Mouse (Mus musculus): ENCODE results near the gene Nt5c3. TPM values are rescaled to one million over a fixed set of nuclear protein-coding genes. Genes with fewer than 3 reads are reported as not detected.

The Nt5c3 gene
- polyA plus RNA-seq, 1 experiment = 7.4 TPM

GRCm38 (mm10) chr6:56854803-56855202 lies 68.9 kb downstream of the Nt5c3 start:
- Histone ChIP-seq H3K27me3 (ENCODE audit: control insufficient read depth, insufficient read depth, low read length) (no peaks in the 10 kb centered on the region), H3K4me3 (ENCODE audit: control insufficient read depth, low read depth, low read length) (no peak overlapping the region), H3K4me1 (ENCODE audit: control insufficient read depth, insufficient read depth, low read length) (no peaks in the 10 kb centered on the region), H3K27ac (ENCODE audit: control insufficient read depth, insufficient read depth, low read depth, low read length) (no peak overlapping the region), H3K36me3 (ENCODE audit: control insufficient read depth, insufficient read depth, low read length) (no peaks in the 10 kb centered on the region)
- no peak for TF ChIP-seq POLR2A (IDR thresholded peaks at IDR 0.05; ENCODE audit: control insufficient read depth, low read depth, low read length)
- TF ChIP-seq CTCF (IDR thresholded peaks at IDR 0.05; ENCODE audit: control insufficient read depth, insufficient read depth, insufficient replicate concordance, low read depth, low read length) = no peak

DNA sequence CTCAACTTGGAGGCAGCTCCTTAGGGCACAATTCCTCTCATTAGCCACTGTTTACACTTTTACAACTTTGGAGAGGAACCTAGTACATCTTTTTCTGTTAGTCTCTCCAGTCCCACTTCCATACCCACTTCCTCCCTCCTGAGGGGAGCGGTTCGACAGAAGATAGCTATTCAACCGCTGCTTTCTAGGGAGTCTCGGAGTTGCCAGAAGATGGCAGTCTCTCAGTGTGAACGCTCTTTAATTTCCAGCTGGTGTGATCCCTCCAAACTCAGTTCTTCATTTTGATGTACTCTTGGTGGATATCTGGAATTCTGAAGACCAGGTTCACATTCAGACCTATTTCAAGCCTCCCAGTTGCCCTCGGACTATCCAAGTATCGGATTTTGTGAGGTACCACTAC lies 73.4 kb downstream of the Nt5c3 start:
- H3K27me3 ChIP-seq (ENCODE audit: control insufficient read depth, insufficient read depth, low read length) = no peaks in the 10 kb centered on the region
- TF ChIP-seq CTCF (IDR thresholded peaks at IDR 0.05; ENCODE audit: control insufficient read depth, insufficient read depth, insufficient replicate concordance, low read depth, low read length) (no peak), POLR2A (IDR thresholded peaks at IDR 0.05; ENCODE audit: control insufficient read depth, low read depth, low read length) (no peak)
- H3K36me3 ChIP-seq (ENCODE audit: control insufficient read depth, insufficient read depth, low read length) = no peaks in the 10 kb centered on the region
- H3K4me3 ChIP-seq (ENCODE audit: control insufficient read depth, low read depth, low read length) = no peak overlapping the region
- H3K27ac ChIP-seq (ENCODE audit: control insufficient read depth, insufficient read depth, low read depth, low read length) = no peak overlapping the region
- no peaks in the 10 kb centered on the region; the same call in 1 of the 2 replicates for H3K4me1 ChIP-seq (ENCODE audit: control insufficient read depth, insufficient read depth, low read length)

DNA sequence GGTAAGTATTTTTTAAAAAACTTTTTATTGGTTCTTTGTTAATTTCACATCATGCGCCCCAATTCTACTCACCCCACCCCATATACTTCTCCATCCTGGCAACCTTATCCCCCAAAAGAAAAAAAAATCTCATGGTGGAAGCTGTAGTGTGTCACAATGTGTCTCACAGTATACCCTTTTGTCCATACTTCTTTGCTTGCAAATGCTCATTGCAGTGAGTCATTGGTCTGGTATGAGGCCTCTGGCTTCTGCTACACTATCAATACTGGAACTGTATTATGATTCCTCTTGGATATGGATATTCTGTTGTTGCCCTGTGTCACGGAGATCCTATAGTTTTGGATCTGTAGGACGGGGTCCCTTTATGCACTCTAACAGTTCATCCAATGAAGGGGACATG lies 74.8 kb downstream of the Nt5c3 start:
- H3K27ac ChIP-seq (ENCODE audit: control insufficient read depth, insufficient read depth, low read depth, low read length) = no peak overlapping the region
- no peak overlapping the region for H3K4me3 ChIP-seq (ENCODE audit: control insufficient read depth, low read depth, low read length)
- no peaks in the 10 kb centered on the region for H3K36me3 ChIP-seq (ENCODE audit: control insufficient read depth, insufficient read depth, low read length)
- H3K27me3 ChIP-seq (ENCODE audit: control insufficient read depth, insufficient read depth, low read length) = no peaks in the 10 kb centered on the region
- H3K4me1 ChIP-seq (ENCODE audit: control insufficient read depth, insufficient read depth, low read length) = no peaks in the 10 kb centered on the region; the same call in 1 of the 2 replicates
- TF ChIP-seq POLR2A (IDR thresholded peaks at IDR 0.05; ENCODE audit: control insufficient read depth, low read depth, low read length) (no peak), CTCF (IDR thresholded peaks at IDR 0.05; ENCODE audit: control insufficient read depth, insufficient read depth, insufficient replicate concordance, low read depth, low read length) (no peak)

GRCm38 (mm10) chr6:56844365-56844764 lies 79.4 kb downstream of the Nt5c3 start:
- Histone ChIP-seq H3K36me3 (ENCODE audit: control insufficient read depth, insufficient read depth, low read length) (no peaks in the 10 kb centered on the region), H3K4me3 (ENCODE audit: control insufficient read depth, low read depth, low read length) (no peak overlapping the region), H3K27me3 (ENCODE audit: control insufficient read depth, insufficient read depth, low read length) (no peaks in the 10 kb centered on the region), H3K4me1 (ENCODE audit: control insufficient read depth, insufficient read depth, low read length) (no peaks in the 10 kb centered on the region; the same call in 1 of the 2 replicates), H3K27ac (ENCODE audit: control insufficient read depth, insufficient read depth, low read depth, low read length) (no peak overlapping the region)
- TF ChIP-seq CTCF (IDR thresholded peaks at IDR 0.05; ENCODE audit: control insufficient read depth, insufficient read depth, insufficient replicate concordance, low read depth, low read length) = no peak
- no peak for TF ChIP-seq POLR2A (IDR thresholded peaks at IDR 0.05; ENCODE audit: control insufficient read depth, low read depth, low read length)

DNA sequence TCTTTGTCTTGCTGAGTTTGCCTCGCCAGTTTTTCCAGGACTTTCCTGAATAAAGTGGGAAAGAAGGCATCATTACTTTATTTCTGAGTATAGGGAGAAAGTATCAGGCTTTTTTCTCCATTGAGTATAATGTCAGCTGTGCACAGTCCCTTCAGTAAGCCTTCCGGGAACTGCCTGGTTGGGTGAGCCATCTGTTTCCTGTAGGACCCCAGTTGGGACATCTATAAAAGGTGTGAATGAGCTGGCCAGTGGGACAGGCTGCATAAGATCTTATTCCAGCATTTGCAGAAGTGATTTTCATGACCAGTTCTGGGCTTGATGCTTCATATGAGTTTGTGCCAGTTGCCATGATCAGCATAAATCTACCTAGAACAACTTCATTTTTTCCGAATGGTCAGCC lies 80.5 kb downstream of the Nt5c3 start:
- no peak for TF ChIP-seq CTCF (IDR thresholded peaks at IDR 0.05; ENCODE audit: control insufficient read depth, insufficient read depth, insufficient replicate concordance, low read depth, low read length)
- no peak for TF ChIP-seq POLR2A (IDR thresholded peaks at IDR 0.05; ENCODE audit: control insufficient read depth, low read depth, low read length)
- no peaks in the 10 kb centered on the region; the same call in 1 of the 2 replicates for H3K4me1 ChIP-seq (ENCODE audit: control insufficient read depth, insufficient read depth, low read length)
- no peak overlapping the region for H3K4me3 ChIP-seq (ENCODE audit: control insufficient read depth, low read depth, low read length)
- H3K27ac ChIP-seq (ENCODE audit: control insufficient read depth, insufficient read depth, low read depth, low read length) = no peak overlapping the region
- no peaks in the 10 kb centered on the region for H3K36me3 ChIP-seq (ENCODE audit: control insufficient read depth, insufficient read depth, low read length)
- no peaks in the 10 kb centered on the region for H3K27me3 ChIP-seq (ENCODE audit: control insufficient read depth, insufficient read depth, low read length)

DNA sequence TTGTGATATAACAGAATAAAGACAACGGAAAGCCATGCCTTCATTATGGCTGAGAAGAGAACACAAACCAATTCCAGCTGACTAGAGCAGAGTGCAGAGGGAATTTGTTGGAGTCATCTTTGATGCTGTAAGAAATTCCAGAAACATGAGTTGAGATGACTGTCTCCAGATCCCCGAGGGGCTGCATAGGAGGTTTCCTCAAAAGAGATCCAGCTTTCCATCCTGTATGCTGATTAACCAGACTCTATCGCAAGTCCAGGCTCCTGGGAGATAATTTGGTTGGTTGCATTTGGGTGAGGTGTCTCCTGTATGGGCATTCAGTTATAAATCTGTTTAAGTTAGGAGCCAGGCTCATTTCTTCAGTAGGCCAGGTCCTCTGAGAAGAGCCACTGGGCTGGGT lies 86.1 kb downstream of the Nt5c3 start:
- H3K27ac ChIP-seq (ENCODE audit: control insufficient read depth, insufficient read depth, low read depth, low read length) = no peak overlapping the region
- no peaks in the 10 kb centered on the region; the same call in 1 of the 2 replicates for H3K4me1 ChIP-seq (ENCODE audit: control insufficient read depth, insufficient read depth, low read length)
- no peak overlapping the region for H3K4me3 ChIP-seq (ENCODE audit: control insufficient read depth, low read depth, low read length)
- no peaks in the 10 kb centered on the region for H3K27me3 ChIP-seq (ENCODE audit: control insufficient read depth, insufficient read depth, low read length)
- TF ChIP-seq POLR2A (IDR thresholded peaks at IDR 0.05; ENCODE audit: control insufficient read depth, low read depth, low read length) (no peak), CTCF (IDR thresholded peaks at IDR 0.05; ENCODE audit: control insufficient read depth, insufficient read depth, insufficient replicate concordance, low read depth, low read length) (no peak)
- no peaks in the 10 kb centered on the region for H3K36me3 ChIP-seq (ENCODE audit: control insufficient read depth, insufficient read depth, low read length)

DNA sequence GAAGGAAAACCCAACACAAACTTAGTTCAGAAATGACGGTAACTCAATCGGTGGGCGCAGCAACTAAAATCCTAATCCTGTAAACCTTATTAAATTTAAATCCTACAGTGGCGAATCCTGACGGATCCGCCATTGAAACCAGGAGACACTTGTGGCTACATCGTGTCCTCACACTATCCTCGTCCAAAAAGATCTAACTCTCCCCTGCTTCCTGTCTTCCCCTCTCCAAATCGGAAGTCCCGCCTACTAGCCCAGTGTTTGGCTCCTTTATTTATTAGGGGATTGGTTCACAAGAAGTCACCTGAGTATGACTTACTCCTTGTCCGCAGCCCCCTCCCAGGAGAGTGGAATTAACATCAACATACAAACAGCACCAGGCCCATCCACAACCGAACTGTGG lies 86.6 kb downstream of the Nt5c3 start:
- Histone ChIP-seq H3K36me3 (ENCODE audit: control insufficient read depth, insufficient read depth, low read length) (no peaks in the 10 kb centered on the region), H3K4me3 (ENCODE audit: control insufficient read depth, low read depth, low read length) (peak overlapping the region; percentile 38), H3K27ac (ENCODE audit: control insufficient read depth, insufficient read depth, low read depth, low read length) (no peak overlapping the region), H3K27me3 (ENCODE audit: control insufficient read depth, insufficient read depth, low read length) (no peaks in the 10 kb centered on the region), H3K4me1 (ENCODE audit: control insufficient read depth, insufficient read depth, low read length) (no peaks in the 10 kb centered on the region; the same call in none of the 2 replicates)
- TF ChIP-seq POLR2A (IDR thresholded peaks at IDR 0.05; ENCODE audit: control insufficient read depth, low read depth, low read length) = no peak
- no peak for TF ChIP-seq CTCF (IDR thresholded peaks at IDR 0.05; ENCODE audit: control insufficient read depth, insufficient read depth, insufficient replicate concordance, low read depth, low read length)

- no peak overlapping the region for H3K27ac ChIP-seq (ENCODE audit: control insufficient read depth, insufficient read depth, low read depth, low read length)
- no peak overlapping the region for H3K4me3 ChIP-seq (ENCODE audit: control insufficient read depth, low read depth, low read length)
- peaks cover 2% of the 10 kb centered on the region for H3K4me1 ChIP-seq (ENCODE audit: control insufficient read depth, insufficient read depth, low read length)
- peaks cover 3% of the 10 kb centered on the region for H3K27me3 ChIP-seq (ENCODE audit: control insufficient read depth, insufficient read depth, low read length)
- H3K36me3 ChIP-seq (ENCODE audit: control insufficient read depth, insufficient read depth, low read length) = no peaks in the 10 kb centered on the region
- TF ChIP-seq CTCF (IDR thresholded peaks at IDR 0.05; ENCODE audit: control insufficient read depth, insufficient read depth, insufficient replicate concordance, low read depth, low read length) (no peak), POLR2A (IDR thresholded peaks at IDR 0.05; ENCODE audit: control insufficient read depth, low read depth, low read length) (no peak)
Observed at GRCm38 (mm10) chr6:56835532-56835931, 88.2 kb downstream of the Nt5c3 start.
